Mouse (Mus musculus) adrenal gland, adult (tissue): ENCODE results near the gene Anapc15-ps.

Source experiments
- DNase-seq, 2 experiments: peaks; one replicate each; pipeline ENCODE4 v3.0.0; 2022 to 2023; ENCODE audit warnings: low spot score in 1 of 2; ENCODE audit not compliant: inconsistent age in 2 of 2

The Anapc15-ps gene

DNA sequence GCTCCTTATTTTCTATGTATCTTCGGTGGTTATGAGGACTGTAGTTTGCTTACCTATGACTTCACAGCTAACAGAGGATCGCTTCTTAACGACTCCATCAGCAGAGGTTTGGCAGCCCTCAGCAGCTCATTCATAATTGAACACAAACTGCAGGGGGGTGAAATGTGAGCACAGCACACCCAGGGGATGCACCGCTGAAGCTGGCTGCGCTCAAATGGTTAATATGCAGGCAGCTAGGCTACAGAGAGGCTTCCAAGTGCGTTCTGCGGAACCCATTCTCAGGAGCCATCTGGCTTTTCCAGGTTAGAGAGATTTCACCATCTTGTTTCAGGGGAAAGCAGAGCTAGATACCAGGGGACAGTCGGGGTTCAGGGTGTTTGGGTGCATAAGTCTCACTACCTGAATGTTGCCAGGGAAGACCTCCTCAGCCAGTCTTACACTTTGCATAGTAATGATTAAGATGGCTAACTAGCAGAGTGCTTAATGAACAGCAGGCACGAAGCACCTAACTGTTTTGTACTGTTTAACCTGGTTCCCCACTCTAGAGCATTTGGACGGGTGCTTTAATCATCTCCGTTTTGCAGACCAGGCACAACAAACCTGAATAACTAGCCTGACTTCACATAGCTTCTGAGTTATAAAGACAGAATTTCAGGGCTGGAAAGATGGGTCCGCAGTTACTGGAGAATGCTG lies 21.5 kb upstream of the Anapc15-ps start:
- DNase-seq = no peak

DNA sequence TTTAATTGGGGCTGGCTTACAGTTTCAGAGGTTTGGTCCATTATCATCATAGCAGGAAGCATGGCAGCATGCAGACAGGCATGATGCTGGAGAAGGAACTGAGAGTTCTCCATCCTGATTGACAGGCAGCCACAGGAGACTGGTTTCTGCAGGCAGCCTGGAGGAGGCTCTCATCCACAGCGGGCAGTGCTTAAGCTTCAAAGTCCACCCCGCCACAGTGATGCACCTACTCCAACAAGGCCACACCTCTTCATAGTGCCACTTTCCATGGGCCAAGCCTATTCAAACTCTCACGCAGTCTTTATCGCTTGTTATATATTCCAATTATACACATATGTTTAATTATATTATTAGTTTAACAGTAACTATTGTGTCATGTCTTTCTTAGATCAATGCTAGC lies 18.1 kb upstream of the Anapc15-ps start:
- no peak for DNase-seq

DNA sequence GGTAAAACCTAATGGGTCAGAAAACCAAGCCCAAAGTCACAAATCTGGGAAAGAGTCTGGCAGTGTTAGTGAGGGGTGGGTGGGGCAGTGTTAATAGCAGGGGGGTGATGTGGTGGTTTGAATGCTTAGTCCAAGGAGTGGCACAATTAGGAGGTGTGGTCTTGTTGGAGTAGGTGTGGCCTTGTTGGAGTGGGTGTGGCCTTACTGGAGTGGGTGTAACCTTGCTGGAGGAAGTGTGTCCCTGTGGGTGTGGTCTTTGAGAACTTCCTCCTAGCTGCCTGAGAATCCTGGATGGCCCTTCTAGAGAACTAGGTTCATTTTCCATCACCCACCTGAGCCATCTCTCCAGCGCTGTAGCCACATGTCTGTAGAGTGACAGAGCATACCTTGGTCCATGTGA lies 16.6 kb upstream of the Anapc15-ps start:
- DNase-seq = no peak

DNA sequence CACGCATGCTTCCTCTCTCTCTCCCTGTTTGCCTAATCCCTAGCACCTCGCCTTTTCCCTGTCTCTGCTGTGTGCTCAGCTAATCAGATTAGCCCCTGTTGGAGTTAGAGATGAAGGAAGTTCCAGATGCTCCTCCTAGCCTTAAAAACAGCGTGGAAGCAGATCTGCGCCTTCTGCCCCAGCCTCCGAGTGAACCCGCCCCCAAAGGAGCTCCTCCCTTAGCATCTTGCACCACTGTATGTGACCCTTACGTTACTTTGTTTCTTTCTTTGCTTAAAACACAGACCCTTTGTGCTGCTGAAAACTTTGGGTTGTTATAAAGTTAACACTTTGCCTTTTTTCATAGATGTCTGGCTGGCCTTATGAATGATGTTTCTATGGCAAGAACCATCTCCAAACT lies 15.8 kb upstream of the Anapc15-ps start:
- DNase-seq = no peak

DNA sequence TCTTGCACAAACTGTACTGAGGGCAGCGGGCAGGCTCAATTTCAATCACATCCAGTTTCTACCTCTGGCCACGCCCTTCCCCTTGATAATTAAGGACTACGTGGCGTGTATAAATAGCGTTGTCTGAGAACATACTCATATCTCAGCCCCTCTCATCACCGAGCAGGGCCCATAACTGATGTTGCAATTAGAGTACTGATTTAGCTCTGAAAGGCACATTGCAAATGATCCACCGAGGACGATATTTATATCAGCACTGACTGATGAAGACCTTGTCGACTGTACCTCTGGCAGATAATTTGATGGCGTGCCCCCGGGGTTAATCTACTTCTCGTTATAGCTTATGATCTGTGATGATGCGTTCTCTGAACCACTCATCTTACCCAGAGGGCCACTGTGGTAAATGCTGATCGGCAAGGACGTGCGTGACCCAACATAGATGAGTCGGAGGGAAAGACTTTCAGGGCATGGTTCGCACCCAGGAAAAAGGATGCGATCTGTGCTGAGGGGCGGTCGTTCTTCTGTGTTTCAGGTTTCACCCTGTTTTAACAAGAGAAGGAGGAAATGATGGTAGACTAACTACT lies 14.4 kb upstream of the Anapc15-ps start:
- no peak for DNase-seq

DNA sequence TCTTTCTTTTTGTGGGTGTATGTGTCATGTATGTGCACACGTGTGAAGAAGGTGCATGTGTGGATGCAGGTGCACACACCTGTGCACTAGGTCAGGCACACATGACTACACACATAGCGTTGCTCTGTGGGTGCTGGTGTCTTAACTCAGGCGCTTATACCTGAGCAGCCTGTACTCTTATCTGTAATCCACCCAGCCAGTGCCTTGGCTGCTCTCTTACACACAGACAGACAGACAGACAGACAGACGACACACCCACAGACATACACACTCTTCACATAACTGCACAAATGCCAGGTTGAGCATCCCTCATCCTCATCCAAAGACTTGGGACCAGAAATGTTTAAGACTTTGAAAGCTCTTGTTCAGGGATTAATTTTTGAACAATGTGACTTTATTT lies 12.8 kb upstream of the Anapc15-ps start:
- no peak for DNase-seq

DNA sequence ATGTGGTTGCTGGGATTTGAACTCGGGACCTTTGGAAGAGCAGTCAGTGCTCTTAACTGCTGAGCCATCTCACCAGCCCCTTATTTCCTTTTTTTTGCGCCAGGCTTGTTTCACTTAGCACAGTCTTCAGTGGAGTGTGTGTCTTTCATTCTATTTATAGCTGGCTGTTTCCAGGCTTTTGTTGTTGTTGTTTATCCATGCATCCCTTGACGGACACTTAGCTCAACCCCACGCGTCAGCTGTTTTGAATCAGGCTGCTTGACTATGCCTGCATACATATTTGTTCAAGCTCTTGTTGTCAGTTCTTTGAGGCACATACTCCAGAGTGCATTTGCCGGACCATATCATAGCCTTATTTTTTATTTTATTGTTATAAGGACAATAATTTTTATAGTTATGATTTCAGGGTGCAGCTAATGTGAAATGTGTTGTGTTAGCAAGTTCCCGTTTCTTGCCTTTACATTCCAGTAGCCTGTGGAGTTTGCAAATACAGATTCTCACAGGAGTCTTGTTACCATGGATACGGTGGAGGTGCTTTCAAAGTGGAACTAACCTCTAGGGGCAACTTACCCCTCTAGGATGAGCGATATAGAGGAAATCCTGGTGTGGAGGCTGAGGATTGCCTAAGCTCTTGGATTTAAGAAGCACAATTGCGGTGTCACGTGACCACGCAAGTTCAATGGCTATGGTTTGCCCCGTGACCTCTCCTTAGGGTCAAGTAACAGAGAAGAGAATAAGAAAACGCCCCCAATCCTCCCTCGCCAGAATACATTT lies 11.7 kb upstream of the Anapc15-ps start:
- no peak for DNase-seq

DNA sequence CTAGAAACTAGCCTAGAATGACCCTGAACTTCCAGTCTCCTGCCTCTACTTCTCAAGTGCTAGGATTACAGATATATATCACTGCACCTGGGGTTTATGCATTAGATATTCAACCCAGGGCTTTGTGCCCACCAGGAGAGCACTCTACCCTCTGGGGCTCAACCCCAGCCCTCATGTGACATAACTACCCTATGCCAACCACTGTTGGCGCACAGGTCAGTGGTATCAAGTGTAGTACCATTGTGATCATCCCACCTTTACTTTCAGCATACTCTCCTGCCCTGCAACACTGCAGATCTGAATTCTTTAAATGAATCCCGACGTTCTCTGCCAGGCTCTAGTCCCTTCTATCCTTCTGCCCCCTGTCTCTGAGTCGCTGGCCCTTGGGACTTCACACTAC lies 11.0 kb upstream of the Anapc15-ps start:
- DNase-seq = no peak

DNA sequence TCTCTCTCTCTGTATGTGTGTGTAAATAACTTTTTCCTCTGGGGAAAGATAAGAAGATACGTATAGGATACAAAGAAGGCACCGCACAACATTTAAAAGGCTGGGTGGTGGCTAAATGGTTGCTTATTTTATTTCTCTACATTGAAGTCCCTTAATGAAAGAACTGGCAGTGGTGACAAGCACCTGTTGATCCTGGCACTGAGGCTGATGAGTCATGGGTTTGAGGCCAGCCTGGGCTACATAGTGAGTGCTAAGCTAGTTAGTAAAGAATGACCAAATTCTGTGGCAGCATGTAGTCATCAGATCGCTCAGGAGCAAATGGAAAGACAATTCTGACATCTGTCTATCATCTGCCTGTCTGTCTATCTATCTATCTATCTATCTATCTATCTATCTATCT lies 10.5 kb upstream of the Anapc15-ps start:
- no peak for DNase-seq

DNA sequence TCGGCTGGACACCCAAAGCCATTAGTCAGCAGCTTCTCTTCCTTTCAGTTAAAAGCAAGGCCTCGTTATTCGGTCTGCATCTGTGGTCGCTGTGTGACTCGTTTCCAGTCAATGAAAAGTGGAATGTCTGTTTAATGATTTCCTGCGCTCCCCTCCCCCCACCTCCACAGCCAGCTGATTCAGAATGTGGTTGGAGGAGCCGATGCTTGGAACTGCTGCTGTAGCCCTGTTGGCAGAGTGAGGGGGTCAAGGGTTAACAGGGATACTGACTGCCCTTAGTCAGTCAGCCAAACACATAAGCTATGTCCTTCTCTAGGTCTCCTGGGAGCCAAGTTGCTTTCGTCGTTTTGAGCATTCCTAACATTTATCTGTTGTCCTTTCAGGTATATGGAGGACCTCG lies 9.7 kb upstream of the Anapc15-ps start:
- DNase-seq = no peak

DNA sequence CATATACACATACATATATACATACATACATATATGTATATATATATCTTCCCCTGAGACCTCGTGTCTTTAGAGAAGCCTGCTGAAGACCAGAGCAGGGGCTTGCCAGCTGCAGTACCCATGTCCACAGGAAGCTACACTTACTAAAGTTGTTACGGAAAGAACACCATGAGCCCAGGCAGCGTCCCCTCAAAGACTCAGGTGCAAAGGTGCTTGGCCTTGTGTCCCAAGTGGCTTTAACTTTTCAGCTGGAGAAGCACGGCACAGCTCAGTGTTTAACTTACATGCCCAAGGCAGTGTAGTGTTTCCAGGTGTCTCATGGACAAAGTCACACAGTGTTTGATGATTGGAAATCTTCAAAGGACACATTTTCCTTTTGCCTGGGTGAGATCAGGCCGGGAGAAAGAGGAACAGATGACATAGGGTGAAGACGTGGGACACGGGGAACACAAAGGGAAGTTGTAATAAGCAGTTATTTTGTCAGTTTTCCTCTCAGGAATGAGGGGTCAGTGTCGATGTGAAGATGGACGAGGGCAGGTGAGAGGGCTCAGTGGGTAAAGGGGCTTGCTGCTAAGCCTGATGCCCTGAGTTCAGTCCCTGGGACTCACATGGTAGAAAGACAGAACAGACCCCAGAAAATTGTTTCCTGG lies 9.0 kb upstream of the Anapc15-ps start:
- DNase-seq = no peak

DNA sequence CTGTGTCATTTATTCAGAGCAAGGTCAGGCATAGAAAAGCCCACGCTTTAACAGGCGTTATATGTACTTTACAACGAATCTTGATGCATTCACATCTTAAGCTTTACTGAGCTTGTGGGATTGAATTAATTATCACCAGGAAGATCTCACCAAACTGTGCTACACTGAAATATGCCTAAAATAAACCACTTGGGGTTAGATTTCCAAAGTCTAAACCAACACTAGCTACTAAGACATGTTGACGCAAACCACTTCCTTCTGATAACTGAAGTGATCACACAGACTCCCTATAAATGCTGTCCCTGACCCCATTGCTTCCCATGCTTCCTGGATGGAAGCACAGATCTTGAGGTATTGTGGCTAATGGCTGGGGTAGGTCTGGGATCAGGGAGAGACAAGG lies 8.2 kb upstream of the Anapc15-ps start:
- no peak for DNase-seq

DNA sequence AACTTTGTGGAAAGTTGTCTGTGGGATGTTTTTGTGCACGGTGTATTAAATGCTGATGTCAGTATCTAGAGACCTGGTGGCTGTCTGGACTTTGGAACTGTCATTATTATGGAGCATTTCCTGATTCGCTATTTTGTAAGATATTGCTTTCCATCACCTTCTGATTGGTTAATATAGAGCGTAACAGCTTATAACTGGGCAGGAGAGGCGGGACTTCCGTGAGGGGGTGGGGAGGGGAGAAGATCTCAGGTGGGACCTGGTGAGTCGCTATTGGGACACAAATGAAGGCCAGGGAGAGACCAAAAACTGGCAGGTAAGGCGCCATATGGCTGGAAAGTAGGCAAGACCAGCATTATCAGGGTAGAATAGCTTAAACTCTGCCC lies 7.8 kb upstream of the Anapc15-ps start:
- no peak for DNase-seq

DNA sequence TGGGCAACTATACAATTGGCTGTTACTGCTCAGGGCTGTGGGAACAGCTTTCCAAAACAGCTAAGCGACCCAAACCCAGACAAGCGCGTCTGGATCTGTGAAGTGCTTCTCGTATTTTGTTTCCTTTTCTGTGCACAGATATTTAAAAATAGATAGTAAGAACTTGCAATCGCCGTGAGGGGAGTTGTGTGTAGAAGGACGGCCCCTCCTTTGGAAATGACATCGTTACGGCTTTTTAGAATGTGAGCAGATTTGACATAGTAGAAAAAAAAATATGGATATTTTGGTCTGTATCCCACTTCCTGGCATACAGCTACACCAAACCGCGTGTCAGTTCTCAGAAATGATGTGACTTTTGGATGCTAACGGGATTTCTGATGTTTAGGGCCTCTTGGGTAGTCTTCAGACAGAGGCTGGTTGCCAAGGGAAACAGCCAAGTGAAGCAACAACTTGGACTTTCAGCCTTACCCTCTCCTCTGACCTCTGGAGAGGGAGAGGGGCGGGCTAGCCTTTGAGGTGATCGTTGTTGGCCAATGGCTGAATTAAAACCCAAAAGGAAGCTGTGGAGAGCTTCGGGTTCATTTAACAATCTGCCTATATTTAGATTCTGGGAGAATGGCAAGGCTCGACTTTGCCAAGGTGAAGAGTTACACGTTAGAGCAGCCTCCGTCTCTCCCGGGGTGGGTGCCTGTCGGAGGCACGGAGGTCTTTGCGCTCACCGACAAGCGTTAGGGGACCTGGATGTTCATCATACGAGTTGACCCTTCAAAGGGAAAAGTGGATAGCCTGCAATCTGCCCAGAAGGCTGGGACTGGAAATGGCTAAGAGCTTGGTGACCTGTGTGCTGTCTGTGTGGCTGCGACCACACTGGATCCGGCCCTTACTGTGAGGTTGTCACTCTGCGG lies 7.2 kb upstream of the Anapc15-ps start:
- DNase-seq = peak in 1 of 2 experiments; percentile 47

DNA sequence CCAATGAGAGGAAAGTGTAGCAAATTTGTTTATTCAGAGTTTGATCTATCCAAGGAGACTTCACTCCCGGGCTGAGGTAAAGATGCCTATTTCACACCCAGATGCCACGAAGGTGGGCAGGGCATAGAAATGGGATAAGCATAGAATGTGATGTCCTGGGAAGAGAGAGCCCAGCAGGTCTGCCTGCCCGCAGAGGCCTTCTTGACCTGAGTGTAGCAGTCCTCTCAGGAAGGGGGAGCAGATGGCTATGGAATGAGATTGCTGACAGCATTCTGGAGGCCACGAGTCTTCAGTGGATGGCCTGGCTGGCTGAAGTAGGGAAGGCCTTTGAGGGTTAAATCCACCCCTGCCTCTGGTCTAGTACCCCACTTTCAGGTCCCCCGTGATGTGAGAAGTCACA lies 5.9 kb upstream of the Anapc15-ps start:
- DNase-seq = peak in 1 of 2 experiments; percentile 16

DNA sequence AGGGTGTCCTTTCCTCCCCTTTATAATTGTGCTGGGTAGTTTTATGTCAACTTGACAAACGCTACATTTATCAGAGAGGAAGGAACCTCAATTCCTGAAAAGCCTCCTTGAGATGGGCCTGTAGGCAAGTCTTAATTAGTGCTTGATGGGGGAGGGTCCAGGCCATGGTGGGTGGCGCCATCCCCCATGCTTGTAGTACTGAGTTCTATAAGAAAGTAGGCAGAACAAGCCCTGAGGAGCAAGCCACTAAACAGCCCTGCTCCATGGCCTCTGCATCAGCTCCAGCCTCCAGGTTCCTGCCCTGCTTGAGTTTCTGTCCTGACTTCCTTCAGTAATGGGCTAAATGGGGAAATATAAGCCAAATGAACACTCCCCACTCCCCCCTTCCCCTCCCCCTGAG lies 5.4 kb upstream of the Anapc15-ps start:
- no peak for DNase-seq

DNA sequence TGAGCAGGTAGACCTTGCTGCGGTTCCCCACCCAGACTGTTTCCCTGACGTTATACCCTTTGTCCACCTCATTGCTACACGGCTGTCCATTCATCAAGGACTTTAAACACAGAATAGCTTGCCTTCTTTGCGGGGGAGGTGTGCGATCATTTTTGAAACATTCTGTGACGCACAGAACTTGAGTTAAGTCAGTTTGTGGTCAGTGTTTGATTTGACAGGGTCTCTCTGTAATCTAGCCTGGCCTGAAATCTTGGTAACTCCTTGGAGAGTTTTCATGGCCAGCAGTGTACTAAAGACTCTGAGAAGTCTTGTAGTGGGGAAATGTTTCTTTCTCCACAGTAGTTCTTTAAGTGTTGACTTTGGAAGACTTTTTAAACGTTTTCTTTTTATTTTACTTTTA lies 5.0 kb upstream of the Anapc15-ps start:
- DNase-seq = no peak

DNA sequence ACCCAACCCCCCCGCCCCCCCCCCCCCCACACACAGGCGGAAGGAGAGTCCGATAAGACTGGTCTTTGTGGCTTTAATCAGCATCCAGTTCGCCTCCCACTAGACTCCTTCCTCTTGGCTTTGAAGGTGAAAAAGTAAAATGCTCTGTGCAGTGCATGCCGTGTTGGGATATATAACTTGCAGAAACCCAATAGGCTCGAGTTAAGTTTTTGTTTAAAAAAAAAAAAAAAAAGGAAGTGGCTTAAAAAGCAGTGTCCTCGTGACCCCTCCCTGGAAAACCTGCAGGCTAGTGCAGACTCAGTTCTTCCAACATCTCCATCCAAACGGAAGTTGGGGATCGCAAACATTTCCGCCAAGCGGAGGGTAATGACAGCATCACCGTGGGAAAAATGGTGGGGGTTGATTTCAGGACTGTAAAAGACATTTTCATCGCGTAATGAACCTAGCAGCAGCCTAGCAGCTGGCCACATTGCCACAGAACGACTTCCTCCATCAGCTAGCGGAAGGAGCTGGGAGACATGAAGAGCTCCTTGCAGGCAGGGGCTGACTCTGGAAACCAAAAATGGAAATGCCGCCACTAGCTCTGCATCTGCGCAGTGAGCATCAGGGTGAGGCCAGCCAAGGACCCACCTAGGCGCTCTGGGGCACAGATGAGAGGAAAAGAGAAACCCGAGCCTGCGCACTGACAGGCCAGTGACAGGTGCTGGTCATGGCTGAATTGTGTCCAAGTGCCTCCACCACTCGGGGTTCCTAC lies 4.3 kb upstream of the Anapc15-ps start:
- peak; percentile 31 to 62 for DNase-seq

DNA sequence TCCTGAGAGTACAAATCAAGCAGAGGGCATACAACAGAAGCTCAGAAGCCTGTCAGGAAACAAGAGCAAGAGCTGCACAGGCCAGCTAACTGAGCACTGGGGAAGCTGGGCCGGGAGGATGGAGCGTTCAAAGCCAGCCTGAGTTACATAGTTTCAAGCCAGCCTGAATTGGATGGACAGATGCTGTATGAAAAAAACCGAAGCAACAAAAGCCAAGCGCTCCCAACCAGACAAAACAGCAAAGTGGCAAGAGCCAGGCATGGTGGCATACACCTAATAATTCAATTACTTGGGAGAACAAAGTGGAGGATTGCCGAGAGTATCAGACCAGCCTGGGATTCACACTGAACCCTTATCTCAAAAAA lies 3.7 kb upstream of the Anapc15-ps start:
- no peak for DNase-seq

DNA sequence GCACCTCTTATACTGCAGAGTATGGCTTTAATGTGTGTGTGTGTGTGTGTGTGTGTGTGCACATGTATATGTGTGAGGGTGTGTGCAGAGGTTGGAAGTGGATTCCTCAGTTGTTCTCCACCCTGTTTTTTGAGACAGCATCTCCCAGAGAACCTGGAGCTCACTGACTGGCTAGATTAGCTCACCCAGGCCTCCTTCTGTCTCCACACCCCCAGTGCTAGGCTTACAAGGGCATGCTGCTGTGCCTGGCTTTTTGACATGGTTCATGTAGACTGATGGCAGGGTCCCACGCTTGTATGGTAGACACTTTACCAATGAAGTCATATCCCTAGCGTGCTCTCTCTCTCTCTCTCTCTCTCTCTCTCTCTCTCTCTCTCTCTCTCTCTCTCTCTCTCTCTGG lies 3.1 kb upstream of the Anapc15-ps start:
- DNase-seq = no peak
